Mouse (Mus musculus): Measurements from ENCODE around the gene Ppp1r3f. TPM values are rescaled to one million over a fixed set of nuclear protein-coding genes. Genes with fewer than 3 reads are reported as not detected.

The Ppp1r3f gene
- total RNA-seq (2023): 1 to 10 TPM; 5.3 to 6.6 TPM

DNA sequence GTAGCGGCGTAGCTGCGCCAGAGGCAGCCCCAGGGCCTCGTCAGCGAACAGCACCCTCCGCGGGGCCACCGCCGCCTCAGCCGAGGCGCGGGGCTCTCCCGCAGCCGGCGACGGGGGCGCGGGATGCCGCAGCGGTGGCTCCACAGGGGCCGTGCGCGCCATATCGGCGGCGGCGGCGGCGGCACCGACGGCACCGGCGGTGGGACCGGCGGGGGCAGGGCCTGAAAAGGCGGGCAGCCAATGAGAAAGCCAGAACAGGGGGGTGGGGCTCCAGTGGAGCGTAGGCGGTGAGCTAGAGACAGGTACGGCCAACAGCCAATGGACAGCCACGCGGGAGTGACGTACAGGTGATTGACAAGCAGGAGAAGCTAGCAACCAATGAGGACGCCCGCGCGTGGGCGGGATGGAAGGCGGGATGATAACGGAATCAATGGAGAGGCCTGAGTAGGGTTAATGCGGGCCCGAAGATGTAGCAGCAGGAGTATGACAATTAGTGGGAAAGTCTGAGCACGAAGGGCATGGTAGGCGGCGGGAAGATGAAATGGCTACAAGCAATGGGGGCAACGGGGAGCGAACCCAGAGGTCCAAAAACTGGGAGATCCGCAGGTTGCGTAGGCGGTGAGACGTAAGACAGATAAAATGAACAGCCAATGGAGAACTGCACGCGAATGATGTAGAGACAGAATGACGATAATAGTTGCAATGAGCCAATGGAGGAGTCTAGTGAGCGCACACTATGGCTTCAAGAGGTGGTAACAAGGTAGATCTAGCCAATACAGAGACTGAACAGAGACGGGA is at the start of gene Ppp1r3f:
Ppp1r3f (minus strand) TSS at position 197 of the 798 bp plus-strand sequence.

GRCm38 (mm10) chrX:7606783-7607182 is 32.7 kb upstream of the Ppp1r3f start, which contains the start of gene Cacna1f:
Cacna1f (plus strand) TSS chrX:7607083.

GRCm38 (mm10) chrX:7604879-7605574 is 30.9 kb upstream of the Ppp1r3f start, which contains the start of gene Ccdc22:
Ccdc22 (minus strand) TSS chrX:7605517.

GRCm38 (mm10) chrX:7573176-7574086 is 652 bp downstream of the Ppp1r3f start, which contains the start of gene Foxp3:
Foxp3 (plus strand) TSS chrX:7573644.

Other genes with a start within 250 kb of the Ppp1r3f start
- gene Usp27x, start 198.5 kb downstream of the Ppp1r3f start, total RNA-seq (2023): 1 to 10 TPM in 1 of 2 experiments, under 1 TPM in 1; 0.53 to 1.1 TPM
- gene Foxp3, start 639 bp downstream of the Ppp1r3f start, total RNA-seq (2023): not detected
- 10 to 100 TPM; 19.4 to 23.0 TPM for gene Ccdc22, start 31.2 kb upstream of the Ppp1r3f start, total RNA-seq (2023)
- not detected for gene Cacna1f, start 32.8 kb upstream of the Ppp1r3f start, total RNA-seq (2023)
- gene Syp, start 64.2 kb upstream of the Ppp1r3f start, total RNA-seq (2023): under 1 TPM; 0.55 to 0.56 TPM
- gene Prickle3, start 83.0 kb upstream of the Ppp1r3f start, total RNA-seq (2023): 10 to 100 TPM; 34.3 to 35.7 TPM
- gene Plp2, start 97.1 kb upstream of the Ppp1r3f start, total RNA-seq (2023): 100 to 1,000 TPM; 105 to 109 TPM
- not detected for gene Magix, start 107.0 kb upstream of the Ppp1r3f start, total RNA-seq (2023)
- gene Gpkow, start 122.8 kb upstream of the Ppp1r3f start, total RNA-seq (2023): 10 to 100 TPM; 52.4 to 61.9 TPM
- 10 to 100 TPM; 70.0 to 71.3 TPM for gene Wdr45, start 140.1 kb upstream of the Ppp1r3f start, total RNA-seq (2023)
- not detected for gene Gm45208, start 148.0 kb upstream of the Ppp1r3f start, total RNA-seq (2023)
- 10 to 100 TPM; 13.6 to 14.4 TPM for gene Praf2, start 154.2 kb upstream of the Ppp1r3f start, total RNA-seq (2023)
- not detected for gene Ccdc120, start 176.6 kb upstream of the Ppp1r3f start, total RNA-seq (2023)
- gene Tfe3, start 188.3 kb upstream of the Ppp1r3f start, total RNA-seq (2023): 10 to 100 TPM; 27.3 to 33.5 TPM
- 100 to 1,000 TPM; 274 to 300 TPM for gene Gripap1, start 215.5 kb upstream of the Ppp1r3f start, total RNA-seq (2023)
- gene Kcnd1, start 248.0 kb upstream of the Ppp1r3f start, total RNA-seq (2023): 1 to 10 TPM in 1 of 2 experiments, under 1 TPM in 1; 0.59 to 2.3 TPM